Mouse (Mus musculus): ENCODE measurements at regions not wholly inside any gene's neighbourhood (a gene's known extent, or its start where the extent isn't known, plus 50 kb on each side); places are given as distances from the start of the nearest gene placed in this dataset.

- DNase-seq (ENCODE audit: low spot score): no peak
- Histone ChIP-seq H3K4me3 (no peak overlapping the region), H3K36me3 (no peaks in the 10 kb centered on the region), H3K27me3 (ENCODE audit: low read depth, poor library complexity, severe bottlenecking) (no peaks in the 10 kb centered on the region), H3K9me3 (replicated peaks) (no peaks in the 10 kb centered on the region), H3K27ac (replicated peaks) (no peak overlapping the region), H3K4me1 (no peaks in the 10 kb centered on the region)
- 88% methylated on average over 1 of the region's 1 CpGs for whole genome bisulfite sequencing
Observed at GRCm38 (mm10) chr11:27833736-27834135, 505.9 kb downstream of the Gm6685 start.

- H3K4me3 ChIP-seq: no peak overlapping the region
- no peaks in the 10 kb centered on the region for H3K9me3 ChIP-seq (replicated peaks)
- H3K4me1 ChIP-seq: peaks cover 3% of the 10 kb centered on the region; the same call in 1 of the 2 replicates
- no peaks in the 10 kb centered on the region for H3K36me3 ChIP-seq
- WGBS: 78% methylated on average over 8 of the region's 8 CpGs
- no peak for DNase-seq (ENCODE audit: low spot score)
- H3K27ac ChIP-seq (replicated peaks): no peak overlapping the region
- no peaks in the 10 kb centered on the region for H3K27me3 ChIP-seq (ENCODE audit: low read depth, poor library complexity, severe bottlenecking)
Observed at GRCm38 (mm10) chr11:27799826-27800620, 539.6 kb downstream of the Gm6685 start.

GRCm38 (mm10) chr11:27753913-27754218 is 585.8 kb downstream of the Gm6685 start:
- Histone ChIP-seq H3K27ac (replicated peaks) (no peak overlapping the region), H3K9me3 (replicated peaks) (no peaks in the 10 kb centered on the region), H3K4me1 (no peaks in the 10 kb centered on the region), H3K36me3 (no peaks in the 10 kb centered on the region), H3K4me3 (no peak overlapping the region), H3K27me3 (ENCODE audit: low read depth, poor library complexity, severe bottlenecking) (no peaks in the 10 kb centered on the region)
- DNase-seq (ENCODE audit: low spot score): no peak
- 78% methylated on average over 9 of the region's 9 CpGs for WGBS

- no peak overlapping the region for H3K27ac ChIP-seq (replicated peaks)
- H3K4me3 ChIP-seq: no peak overlapping the region
- DNase-seq (ENCODE audit: low spot score): peak; percentile 70
- H3K36me3 ChIP-seq: no peaks in the 10 kb centered on the region
- H3K27me3 ChIP-seq (ENCODE audit: low read depth, poor library complexity, severe bottlenecking): no peaks in the 10 kb centered on the region
- H3K4me1 ChIP-seq: no peaks in the 10 kb centered on the region
- WGBS: 52% methylated on average over 11 of the region's 11 CpGs
- H3K9me3 ChIP-seq (replicated peaks): no peaks in the 10 kb centered on the region
Observed at GRCm38 (mm10) chr11:27753212-27753912, 586.3 kb downstream of the Gm6685 start.

GRCm38 (mm10) chr11:27726109-27726508 is 613.6 kb downstream of the Gm6685 start:
- Histone ChIP-seq H3K36me3 (no peaks in the 10 kb centered on the region), H3K9me3 (replicated peaks) (no peaks in the 10 kb centered on the region), H3K27ac (replicated peaks) (no peak overlapping the region), H3K4me3 (no peak overlapping the region), H3K4me1 (no peaks in the 10 kb centered on the region), H3K27me3 (ENCODE audit: low read depth, poor library complexity, severe bottlenecking) (no peaks in the 10 kb centered on the region)
- 94% methylated on average over 2 of the region's 2 CpGs for WGBS
- no peak for DNase-seq (ENCODE audit: low spot score)

- Histone ChIP-seq H3K4me3 (no peak overlapping the region), H3K36me3 (no peaks in the 10 kb centered on the region), H3K27me3 (ENCODE audit: low read depth, poor library complexity, severe bottlenecking) (no peaks in the 10 kb centered on the region), H3K4me1 (no peaks in the 10 kb centered on the region), H3K27ac (replicated peaks) (no peak overlapping the region), H3K9me3 (replicated peaks) (no peaks in the 10 kb centered on the region)
- DNase-seq (ENCODE audit: low spot score): no peak
- WGBS: 71% methylated on average over 7 of the region's 7 CpGs
Observed at GRCm38 (mm10) chr11:27721346-27721745, 618.3 kb downstream of the Gm6685 start.

- no peaks in the 10 kb centered on the region for H3K9me3 ChIP-seq (replicated peaks)
- 50% methylated on average over 1 of the region's 1 CpGs for WGBS
Observed at GRCm38 (mm10) chr11:27672436-27672835, 667.2 kb downstream of the Gm6685 start.

More at GRCm38 (mm10) chr11:27672436-27672835, 667.2 kb downstream of the Gm6685 start:
- no peak for DNase-seq (ENCODE audit: low spot score)
- Histone ChIP-seq H3K36me3 (no peaks in the 10 kb centered on the region), H3K27me3 (ENCODE audit: low read depth, poor library complexity, severe bottlenecking) (no peaks in the 10 kb centered on the region), H3K27ac (replicated peaks) (no peak overlapping the region), H3K4me3 (no peak overlapping the region), H3K4me1 (no peaks in the 10 kb centered on the region)

All from midbrain, embryonic 10.5 days (tissue).